Mouse (Mus musculus) embryonic facial prominence, embryonic 10.5 days (tissue): Measurements from ENCODE around the gene Rasa3. TPM values are rescaled to one million over a fixed set of nuclear protein-coding genes. Genes with fewer than 3 reads are reported as not detected.
A peak's percentile ranks its signal among the peaks of the same experiment; 100 is the strongest.

ENCODE experiments used
- DNase-seq: peaks from one replicate; pipeline ENCODE4 v3.0.0-alpha.2; 2017; ENCODE audit warnings: low spot score
- H3K27ac ChIP-seq: fragments of 300-500 bp; sonication (generic); replicated peaks from 2 replicates; pipeline ENCODE4 v1.5.1; 2016; ENCODE audit warnings: mild to moderate bottlenecking
- H3K27me3 ChIP-seq: fragments of 300-500 bp; sonication (generic); replicated peaks from 2 replicates; pipeline ENCODE4 v1.6.1; 2016; ENCODE audit warnings: low read depth, mild to moderate bottlenecking; ENCODE audit not compliant: poor library complexity, severe bottlenecking
- H3K36me3 ChIP-seq: fragments of 300-500 bp; sonication (generic); replicated peaks from 2 replicates; pipeline ENCODE4 v1.6.1; 2016; ENCODE audit warnings: mild to moderate bottlenecking, moderate library complexity
- H3K4me1 ChIP-seq: fragments of 300-500 bp; sonication (generic); 2 replicates; pipeline ENCODE4 v1.6.1; 2016
- H3K4me3 ChIP-seq: fragments of 300-500 bp; sonication (generic); 2 replicates; pipeline ENCODE4 v1.5.1; 2016; ENCODE audit warnings: mild to moderate bottlenecking, moderate library complexity
- H3K9me3 ChIP-seq: fragments of 300-500 bp; sonication (generic); 2 replicates; pipeline ENCODE4 v1.6.1; 2016; ENCODE audit warnings: mild to moderate bottlenecking
- whole genome bisulfite sequencing: fragments of 180-500 bp; shearing (Covaris S2); methylation state at CpG from one replicate; pipeline ENCODE4 v1.1.7; 2016; 5-methylcytosine and 5-hydroxymethylcytosine counted together
- polyA plus RNA-seq: library from polyadenylated mRNA; unstranded; fragments of >200 nt; fragmentation: Nextera tagmentation; extraction: Ambion mirVana; gene quantifications from 2 replicates; pipeline ENCODE4 v1.2.1, GENCODE M21; 2016

Gene Rasa3
- polyA plus RNA-seq, 1 experiment from 2014 or later, result 26.3 TPM

GRCm38 (mm10) chr8:13676701-13677412 lies 546 bp downstream of the Rasa3 start:
- Histone ChIP-seq H3K4me1 (peaks cover 44% of the 10 kb centered on the region), H3K27me3 (peaks cover 27% of the 10 kb centered on the region), H3K9me3 (no peaks in the 10 kb centered on the region), H3K27ac (peak overlapping the region; percentile 84), H3K36me3 (no peaks in the 10 kb centered on the region), H3K4me3 (peak overlapping the region; percentile 75)
- DNase-seq, result peak; percentile 77
- WGBS, result under 1% methylated on average over 47 of the region's 47 CpGs

GRCm38 (mm10) chr8:13676302-13676700 lies 1.1 kb downstream of the Rasa3 start:
- Histone ChIP-seq H3K36me3 (no peaks in the 10 kb centered on the region), H3K27ac (peak overlapping the region; percentile 84), H3K4me1 (peaks cover 44% of the 10 kb centered on the region), H3K4me3 (peak overlapping the region; percentile 75), H3K27me3 (peaks cover 27% of the 10 kb centered on the region), H3K9me3 (no peaks in the 10 kb centered on the region)
- peak; percentile 55 for DNase-seq
- whole genome bisulfite sequencing, result under 1% methylated on average over 12 of the region's 12 CpGs

- H3K27ac ChIP-seq, result no peak overlapping the region
- H3K9me3 ChIP-seq, result no peaks in the 10 kb centered on the region
- peak overlapping the region; percentile 75 for H3K4me3 ChIP-seq
- WGBS, result 49% methylated on average over 8 of the region's 8 CpGs
- H3K27me3 ChIP-seq, result peaks cover 26% of the 10 kb centered on the region
- H3K4me1 ChIP-seq, result peaks cover 50% of the 10 kb centered on the region
- H3K36me3 ChIP-seq, result no peaks in the 10 kb centered on the region
- DNase-seq, result no peak
These were observed 1.9 kb downstream of the Rasa3 start for GRCm38 (mm10) chr8:13675524-13675923.

GRCm38 (mm10) chr8:13675121-13675520 lies 2.3 kb downstream of the Rasa3 start:
- no peaks in the 10 kb centered on the region for H3K9me3 ChIP-seq
- no peak overlapping the region for H3K27ac ChIP-seq
- no peaks in the 10 kb centered on the region for H3K36me3 ChIP-seq
- no peak for DNase-seq
- peaks cover 54% of the 10 kb centered on the region for H3K4me1 ChIP-seq
- 73% methylated on average over 4 of the region's 4 CpGs for WGBS
- H3K4me3 ChIP-seq, result peak overlapping the region; percentile 75; the same call in 1 of the 2 replicates
- H3K27me3 ChIP-seq, result peaks cover 22% of the 10 kb centered on the region

GRCm38 (mm10) chr8:13674294-13675010 lies 3.0 kb downstream of the Rasa3 start:
- no peak overlapping the region for H3K27ac ChIP-seq
- H3K9me3 ChIP-seq, result no peaks in the 10 kb centered on the region
- peaks cover 61% of the 10 kb centered on the region for H3K4me1 ChIP-seq
- H3K4me3 ChIP-seq, result peak overlapping the region; percentile 75; the same call in 1 of the 2 replicates
- no peak for DNase-seq
- H3K27me3 ChIP-seq, result peaks cover 15% of the 10 kb centered on the region
- 47% methylated on average over 12 of the region's 12 CpGs for WGBS
- no peaks in the 10 kb centered on the region for H3K36me3 ChIP-seq

- WGBS, result 78% methylated on average over 4 of the region's 4 CpGs
- Histone ChIP-seq H3K27me3 (peaks cover 3% of the 10 kb centered on the region), H3K4me1 (peaks cover 70% of the 10 kb centered on the region), H3K9me3 (no peaks in the 10 kb centered on the region), H3K27ac (peak overlapping the region; percentile 44; the same call in 1 of the 2 replicates), H3K4me3 (no peak overlapping the region), H3K36me3 (no peaks in the 10 kb centered on the region)
- no peak for DNase-seq
These were observed 4.2 kb downstream of the Rasa3 start for GRCm38 (mm10) chr8:13673215-13673614.

GRCm38 (mm10) chr8:13671246-13672003 lies 6.0 kb downstream of the Rasa3 start:
- H3K27me3 ChIP-seq, result no peaks in the 10 kb centered on the region
- H3K27ac ChIP-seq, result no peak overlapping the region
- DNase-seq, result no peak
- 91% methylated on average over 10 of the region's 10 CpGs for WGBS
- H3K36me3 ChIP-seq, result 0 out of 2 replicates have a peak, but pooled peaks cover 4% of the 10 kb centered on the region
- no peaks in the 10 kb centered on the region for H3K9me3 ChIP-seq
- H3K4me3 ChIP-seq, result no peak overlapping the region
- peaks cover 75% of the 10 kb centered on the region for H3K4me1 ChIP-seq

GRCm38 (mm10) chr8:13670011-13670471 lies 7.4 kb downstream of the Rasa3 start:
- Histone ChIP-seq H3K27ac (peak overlapping the region; percentile 49), H3K9me3 (no peaks in the 10 kb centered on the region), H3K36me3 (0 out of 2 replicates have a peak, but pooled peaks cover 4% of the 10 kb centered on the region), H3K27me3 (no peaks in the 10 kb centered on the region), H3K4me3 (no peak overlapping the region), H3K4me1 (peaks cover 76% of the 10 kb centered on the region)
- 77% methylated on average over 17 of the region's 17 CpGs for WGBS
- no peak for DNase-seq

- peak; percentile 60 for DNase-seq
- peaks cover 66% of the 10 kb centered on the region for H3K4me1 ChIP-seq
- no peaks in the 10 kb centered on the region for H3K9me3 ChIP-seq
- no peaks in the 10 kb centered on the region for H3K27me3 ChIP-seq
- WGBS, result 52% methylated on average over 10 of the region's 10 CpGs
- 0 out of 2 replicates have a peak overlapping the region, but pooled peaks have one; percentile 55 for H3K27ac ChIP-seq
- H3K4me3 ChIP-seq, result no peak overlapping the region
- 0 out of 2 replicates have a peak, but pooled peaks cover 4% of the 10 kb centered on the region for H3K36me3 ChIP-seq
These were observed 9.0 kb downstream of the Rasa3 start for GRCm38 (mm10) chr8:13668367-13668766.

- Histone ChIP-seq H3K4me3 (no peak overlapping the region), H3K4me1 (peaks cover 64% of the 10 kb centered on the region), H3K36me3 (0 out of 2 replicates have a peak, but pooled peaks cover 4% of the 10 kb centered on the region), H3K27ac (peak overlapping the region; percentile 55), H3K9me3 (no peaks in the 10 kb centered on the region), H3K27me3 (no peaks in the 10 kb centered on the region)
- WGBS, result 66% methylated on average over 4 of the region's 4 CpGs
- peak; percentile 31 for DNase-seq
These were observed 9.5 kb downstream of the Rasa3 start for GRCm38 (mm10) chr8:13667917-13668316.

- H3K4me3 ChIP-seq, result no peak overlapping the region
- H3K36me3 ChIP-seq, result 0 out of 2 replicates have a peak, but pooled peaks cover 4% of the 10 kb centered on the region
- 81% methylated on average over 8 of the region's 8 CpGs for WGBS
- no peaks in the 10 kb centered on the region for H3K9me3 ChIP-seq
- H3K27ac ChIP-seq, result no peak overlapping the region
- H3K4me1 ChIP-seq, result peaks cover 60% of the 10 kb centered on the region
- no peaks in the 10 kb centered on the region for H3K27me3 ChIP-seq
- no peak for DNase-seq
These were observed 11.5 kb downstream of the Rasa3 start for GRCm38 (mm10) chr8:13665944-13666343.

- Histone ChIP-seq H3K27ac (no peak overlapping the region), H3K27me3 (no peaks in the 10 kb centered on the region), H3K4me3 (no peak overlapping the region), H3K4me1 (peaks cover 56% of the 10 kb centered on the region), H3K36me3 (0 out of 2 replicates have a peak, but pooled peaks cover 4% of the 10 kb centered on the region), H3K9me3 (no peaks in the 10 kb centered on the region)
- WGBS, result 84% methylated on average over 4 of the region's 4 CpGs
- DNase-seq, result no peak
These were observed 11.9 kb downstream of the Rasa3 start for GRCm38 (mm10) chr8:13665538-13665937.
